Mouse (Mus musculus): Measurements from ENCODE around the gene Serpinb9f. TPM values are rescaled to one million over a fixed set of nuclear protein-coding genes. Genes with fewer than 3 reads are reported as not detected.
"Not testable (repeated sequence)": the region's sequence is repeated elsewhere in the genome, so short reads cannot be mapped to it uniquely, and the experiment has no call there.

Serpinb9f gene
- polyA plus RNA-seq (2014; fragmentation: Nextera tagmentation; extraction: Ambion mirVana) = not detected in 2 replicates

DNA sequence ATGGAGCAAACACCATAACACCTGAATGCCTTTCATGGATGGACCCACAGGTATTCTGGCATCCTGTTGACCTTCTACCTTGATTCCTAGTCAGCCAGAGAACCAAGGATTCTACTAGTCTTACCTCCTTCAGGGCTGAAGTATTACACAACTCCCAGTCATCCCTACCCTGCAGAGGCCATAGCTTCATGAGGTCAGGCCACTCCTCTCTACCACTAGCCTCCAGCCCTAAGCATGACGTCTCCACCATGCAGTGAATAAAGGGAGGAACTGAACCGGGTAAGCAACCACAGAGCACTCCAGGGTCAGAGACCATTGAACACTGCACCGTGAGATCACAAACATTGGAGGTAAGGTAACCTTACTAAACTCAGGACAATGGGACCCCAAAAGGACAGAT, at the start of gene Serpinb9f:
TSS of gene Serpinb9f (plus strand) at position 301 of the 400 bp plus-strand sequence.
- H3K4me2 ChIP-seq (ENCODE audit: low read length); DNase-seq; H3K9me3 ChIP-seq (ENCODE audit: control insufficient read depth, low read length); H3K4me3 ChIP-seq (replicated peaks; ENCODE audit: low read depth, low read length); ATAC-seq (ENCODE audit: low FRiP score, low TSS enrichment); H3K9ac ChIP-seq (replicated peaks; ENCODE audit: low read length); H3K27ac ChIP-seq (replicated peaks; ENCODE audit: low read depth, low read length); H3K4me1 ChIP-seq (ENCODE audit: control insufficient read depth, insufficient read depth, low read length); H3K27me3 ChIP-seq (ENCODE audit: control insufficient read depth, insufficient read depth, low read length); H3K36me3 ChIP-seq (ENCODE audit: control insufficient read depth, insufficient read depth, low read length): not testable (repeated sequence)
- 87% methylated on average over 3 of the region's 3 CpGs for WGBS

DNA sequence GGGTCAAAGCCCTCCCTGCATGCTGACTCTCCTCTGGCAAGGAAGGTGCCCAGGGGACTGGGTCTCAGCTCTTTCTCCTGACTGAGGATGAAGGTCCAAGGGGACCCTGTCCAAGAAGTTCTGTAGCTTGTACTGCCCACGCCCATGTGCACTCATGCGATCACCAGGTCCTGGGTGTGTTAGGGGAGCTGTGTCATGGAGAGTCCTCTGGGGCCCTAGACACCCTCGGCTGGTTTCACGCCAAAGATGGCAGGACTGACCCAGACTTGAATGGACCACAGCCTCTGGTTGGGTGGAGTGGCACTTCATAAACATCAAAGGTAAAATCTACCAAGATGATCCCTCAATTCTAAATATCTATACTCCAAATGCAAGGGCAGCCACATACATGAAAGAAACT, 15.2 kb upstream of the Serpinb9f start:
- not testable (repeated sequence) for H3K27me3 ChIP-seq (ENCODE audit: control insufficient read depth, insufficient read depth, low read length); H3K9me3 ChIP-seq (ENCODE audit: control insufficient read depth, low read length); DNase-seq; ATAC-seq (ENCODE audit: low FRiP score, low TSS enrichment); H3K27ac ChIP-seq (replicated peaks; ENCODE audit: low read depth, low read length); H3K4me3 ChIP-seq (replicated peaks; ENCODE audit: low read depth, low read length); H3K4me1 ChIP-seq (ENCODE audit: control insufficient read depth, insufficient read depth, low read length); H3K9ac ChIP-seq (replicated peaks; ENCODE audit: low read length); H3K4me2 ChIP-seq (ENCODE audit: low read length); H3K36me3 ChIP-seq (ENCODE audit: control insufficient read depth, insufficient read depth, low read length)
- WGBS = 92% methylated on average over 4 of the region's 4 CpGs

GRCm38 (mm10) chr13:33356666-33357065, 32.8 kb downstream of the Serpinb9f start:
- not testable (repeated sequence) for ATAC-seq (ENCODE audit: low FRiP score, low TSS enrichment); H3K27ac ChIP-seq (replicated peaks; ENCODE audit: low read depth, low read length); H3K36me3 ChIP-seq (ENCODE audit: control insufficient read depth, insufficient read depth, low read length); H3K4me3 ChIP-seq (replicated peaks; ENCODE audit: low read depth, low read length); DNase-seq; H3K4me1 ChIP-seq (ENCODE audit: control insufficient read depth, insufficient read depth, low read length); H3K27me3 ChIP-seq (ENCODE audit: control insufficient read depth, insufficient read depth, low read length); H3K9ac ChIP-seq (replicated peaks; ENCODE audit: low read length); H3K9me3 ChIP-seq (ENCODE audit: control insufficient read depth, low read length); H3K4me2 ChIP-seq (ENCODE audit: low read length)
- 100% methylated on average over 1 of the region's 1 CpGs for WGBS

Other genes with a start within 250 kb of the Serpinb9f start
- gene Serpinb1b, start 245.5 kb upstream of the Serpinb9f start, polyA plus RNA-seq (2014; fragmentation: Nextera tagmentation; extraction: Ambion mirVana) = 0.84 and 1.3 TPM in 2 replicates
- gene Serpinb9c, start 164.3 kb upstream of the Serpinb9f start, polyA plus RNA-seq (2014; fragmentation: Nextera tagmentation; extraction: Ambion mirVana) = not detected in 2 replicates
- not detected in 2 replicates for gene Serpinb9d, start 131.1 kb upstream of the Serpinb9f start, polyA plus RNA-seq (2014; fragmentation: Nextera tagmentation; extraction: Ambion mirVana)
- not detected in 2 replicates for gene Serpinb9e, start 74.5 kb upstream of the Serpinb9f start, polyA plus RNA-seq (2014; fragmentation: Nextera tagmentation; extraction: Ambion mirVana)
- not detected in 2 replicates for gene Gm11397, start 71.7 kb downstream of the Serpinb9f start, polyA plus RNA-seq (2014; fragmentation: Nextera tagmentation; extraction: Ambion mirVana)
- gene Serpinb9g, start 160.7 kb downstream of the Serpinb9f start, polyA plus RNA-seq (2014; fragmentation: Nextera tagmentation; extraction: Ambion mirVana) = not detected in 2 replicates

Data from midbrain, embryonic 14.5 days (tissue).